Mouse (Mus musculus) spleen, adult 18-20 months (tissue): ENCODE data around the gene Myo5c.

ENCODE experiments used
- DNase-seq, 2 experiments: peaks; one replicate each; pipeline ENCODE4 v3.0.0; 2022; ENCODE audit warnings: mixed read lengths in 2 of 2

The Myo5c gene

DNA sequence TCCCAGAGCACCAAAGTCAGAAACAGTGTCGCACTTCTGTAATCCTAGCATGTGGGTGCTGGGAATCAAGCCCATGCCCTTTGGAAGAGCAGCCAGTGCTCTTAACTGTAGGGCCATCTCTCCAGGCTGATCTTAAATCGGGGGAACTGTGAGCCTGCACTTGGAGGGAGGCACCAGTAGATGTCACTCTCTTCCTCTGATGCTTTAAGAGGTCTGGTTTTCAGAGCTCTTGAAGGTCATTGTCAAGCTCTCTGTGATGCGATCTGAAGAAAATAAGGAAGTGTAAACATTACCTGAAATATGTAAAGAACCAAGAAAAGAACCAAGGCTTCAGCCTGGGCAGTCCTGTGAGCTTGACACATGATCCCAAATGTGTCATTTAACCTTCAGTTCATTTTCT is 51.0 kb downstream of the Myo5c start:
- DNase-seq, result peak in 1 of 2 experiments; percentile 45

GRCm38 (mm10) chr9:75283636-75284035 is 51.8 kb downstream of the Myo5c start:
- DNase-seq, result no peak

- no peak for DNase-seq
These were observed 53.5 kb downstream of the Myo5c start for GRCm38 (mm10) chr9:75285363-75285762.

DNA sequence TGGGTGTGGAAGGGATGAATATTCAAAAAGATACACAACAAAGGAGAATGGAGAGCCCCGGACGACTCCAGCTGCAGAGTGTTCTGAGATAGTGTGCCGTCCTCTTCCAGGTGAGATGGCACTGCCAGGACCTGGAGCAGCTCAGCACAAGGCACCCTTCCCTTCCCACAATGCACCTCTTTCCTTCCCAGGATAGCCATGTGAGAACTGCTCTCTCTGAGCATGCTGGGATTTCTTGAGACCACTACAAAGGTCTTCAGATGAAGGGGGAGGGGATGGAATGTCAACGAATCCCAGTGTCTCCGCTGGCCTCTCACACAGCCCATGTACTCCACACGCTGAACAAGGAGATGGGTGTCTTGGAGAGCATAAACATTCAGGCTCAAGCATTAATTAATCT is 55.8 kb downstream of the Myo5c start:
- DNase-seq, result no peak

GRCm38 (mm10) chr9:75289545-75289944 is 57.7 kb downstream of the Myo5c start:
- DNase-seq, result no peak

GRCm38 (mm10) chr9:75299342-75299741 is 67.5 kb downstream of the Myo5c start:
- no peak for DNase-seq

DNA sequence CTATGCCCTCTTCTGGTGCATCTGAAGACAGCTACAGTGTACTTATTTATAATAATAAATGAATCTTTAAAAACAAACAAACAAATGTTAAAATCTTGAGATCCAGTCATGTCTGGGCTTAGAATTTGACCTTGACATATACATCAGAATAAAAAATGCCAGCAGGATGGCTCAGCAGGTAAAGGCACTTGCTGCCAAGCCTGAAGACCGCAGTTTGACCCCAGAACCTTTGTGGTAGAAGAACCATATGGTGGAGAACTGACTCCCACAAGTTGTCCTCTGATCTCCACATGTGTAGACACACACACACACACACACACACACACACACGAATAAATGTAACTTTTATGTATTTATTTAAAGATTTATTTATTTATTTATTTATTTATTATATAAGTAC is 71.2 kb downstream of the Myo5c start:
- DNase-seq, result no peak

DNA sequence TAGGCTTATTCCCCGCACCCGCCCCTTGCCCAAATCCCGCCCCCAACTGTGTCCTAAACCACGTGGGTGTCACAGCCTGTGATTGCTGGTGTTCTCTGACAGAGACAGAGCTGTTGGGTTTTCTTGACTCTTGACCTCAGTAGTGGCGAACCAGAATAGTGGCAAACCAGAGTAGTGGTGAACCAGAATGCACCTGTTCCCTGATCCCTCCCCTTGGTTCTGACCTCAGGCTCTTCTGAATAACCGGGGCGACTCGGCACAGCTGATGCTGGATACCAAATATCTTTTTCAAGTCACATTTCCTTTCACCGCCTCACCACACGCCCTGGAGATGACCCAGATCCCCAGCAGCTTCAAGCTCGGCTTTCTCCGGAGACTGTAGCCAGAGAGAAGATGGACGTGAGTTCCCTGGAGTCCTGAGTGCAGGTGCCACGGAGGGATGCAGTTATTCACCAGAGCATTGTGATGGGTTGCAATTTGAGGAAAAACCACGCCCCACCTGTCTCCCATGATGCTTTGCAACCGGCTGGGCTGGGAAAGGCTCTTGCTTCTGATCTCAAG is 72.0 kb downstream of the Myo5c start:
- DNase-seq, result no peak

GRCm38 (mm10) chr9:75304286-75304685 is 72.5 kb downstream of the Myo5c start:
- DNase-seq, result no peak

GRCm38 (mm10) chr9:75306126-75306898 is 74.5 kb downstream of the Myo5c start, which contains the start of gene Gnb5:
Gene Gnb5 (plus strand): TSS chr9:75306288.
- DNase-seq, result no peak

- DNase-seq, result no peak
These were observed 75.2 kb downstream of the Myo5c start for GRCm38 (mm10) chr9:75307015-75307414.

DNA sequence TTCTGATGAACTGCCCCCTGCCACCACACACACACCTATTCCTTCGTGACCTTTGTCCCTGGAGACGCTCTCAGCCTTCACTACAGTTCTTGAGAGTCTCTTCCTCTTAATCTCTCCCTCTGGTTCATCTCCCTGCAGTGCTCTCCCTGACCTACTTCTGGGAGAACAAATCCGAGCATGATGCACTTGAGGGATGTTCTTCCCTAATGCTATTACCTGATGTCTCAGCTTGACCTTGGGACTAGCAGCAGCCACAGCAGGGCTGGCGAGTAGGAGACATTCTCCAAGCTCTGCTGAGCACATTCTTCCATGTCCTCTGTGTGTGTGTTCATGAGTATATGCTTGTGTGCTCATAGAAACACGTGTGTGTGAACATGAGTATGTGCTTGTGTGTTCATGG is 76.8 kb downstream of the Myo5c start:
- no peak for DNase-seq

DNA sequence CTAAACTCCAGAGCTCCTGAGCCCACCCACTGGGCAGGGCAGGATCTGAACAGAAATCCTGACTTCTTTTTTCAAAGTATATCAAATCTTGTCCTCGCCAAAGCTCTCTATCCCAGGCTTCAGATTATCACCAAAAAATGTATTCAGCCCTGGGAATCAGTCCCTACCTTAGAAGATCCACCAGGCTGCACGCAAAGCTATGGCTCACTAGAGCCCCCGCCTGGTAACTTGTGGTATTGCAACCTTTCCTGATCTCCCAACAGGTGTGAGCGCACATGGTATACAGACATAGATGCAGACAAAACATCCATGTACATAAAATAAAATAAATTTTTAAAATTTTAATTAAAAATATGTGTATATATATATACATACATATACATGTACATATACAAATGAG is 80.2 kb downstream of the Myo5c start:
- DNase-seq, result peak; percentile 20 to 77

DNA sequence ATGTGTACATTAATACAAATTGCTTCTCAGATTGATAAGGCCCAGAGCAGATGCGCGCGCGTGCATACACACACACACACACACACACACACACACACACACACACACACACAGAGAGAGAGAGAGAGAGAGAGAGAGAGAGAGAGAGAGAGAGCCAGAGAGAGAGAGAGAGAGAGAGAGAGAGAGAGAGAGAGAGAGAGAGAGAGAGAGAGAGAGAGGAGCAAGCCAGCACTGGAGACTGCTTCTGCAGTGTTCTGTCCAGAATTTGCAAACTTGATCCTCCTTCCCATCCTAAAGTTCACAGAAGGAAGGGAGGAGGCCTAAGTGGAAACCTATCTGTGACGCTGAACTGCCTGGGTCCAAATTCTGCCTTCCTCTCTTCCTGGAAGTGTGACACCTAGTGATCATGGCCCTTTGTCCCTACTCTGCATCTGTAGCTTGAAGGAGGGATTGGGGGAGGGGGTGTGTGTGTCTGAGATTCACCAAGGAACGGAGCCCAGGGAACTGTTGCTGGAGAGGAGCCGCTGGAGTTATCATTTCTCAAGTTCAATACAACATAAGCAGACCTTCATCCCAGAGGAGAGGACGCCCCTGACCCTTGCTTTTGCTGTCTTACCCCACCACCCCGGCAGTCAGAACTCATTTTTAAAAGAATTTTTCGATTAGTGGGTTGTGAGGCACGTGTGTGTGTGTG is 81.5 kb downstream of the Myo5c start:
- DNase-seq, result no peak

- DNase-seq, result peak; percentile 47 to 74
These were observed 82.2 kb downstream of the Myo5c start for GRCm38 (mm10) chr9:75313832-75314516.

DNA sequence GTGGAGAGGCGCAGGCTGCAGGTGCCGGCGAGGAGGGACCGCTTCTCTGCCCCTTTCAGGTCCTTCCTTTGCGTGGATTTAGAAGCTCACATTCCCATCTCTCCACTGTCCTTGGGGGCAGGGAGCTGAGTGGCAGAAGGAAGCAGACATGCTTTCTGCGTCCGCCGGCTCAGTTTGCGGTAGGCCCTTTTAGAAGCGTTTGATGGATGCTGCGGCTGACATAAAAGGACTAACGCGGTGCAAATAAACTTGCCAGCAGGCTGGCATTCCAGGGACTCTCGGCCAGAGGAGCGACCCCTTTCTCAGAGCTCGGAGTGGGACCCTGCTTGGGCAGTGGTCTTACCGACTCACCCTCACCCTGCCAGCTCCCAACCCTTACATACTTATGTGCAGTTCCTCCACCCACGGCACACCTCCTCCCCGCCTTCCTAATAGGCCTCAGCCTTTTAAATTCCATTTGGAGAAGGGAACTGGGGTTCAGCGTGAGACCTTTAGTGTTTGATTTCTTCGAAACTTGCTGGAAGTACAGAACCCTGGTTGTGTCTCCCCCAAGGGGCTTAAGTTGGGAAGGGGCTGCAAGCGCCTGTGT is 82.8 kb downstream of the Myo5c start:
- DNase-seq, result no peak

GRCm38 (mm10) chr9:75315238-75315637 is 83.4 kb downstream of the Myo5c start:
- DNase-seq, result no peak

DNA sequence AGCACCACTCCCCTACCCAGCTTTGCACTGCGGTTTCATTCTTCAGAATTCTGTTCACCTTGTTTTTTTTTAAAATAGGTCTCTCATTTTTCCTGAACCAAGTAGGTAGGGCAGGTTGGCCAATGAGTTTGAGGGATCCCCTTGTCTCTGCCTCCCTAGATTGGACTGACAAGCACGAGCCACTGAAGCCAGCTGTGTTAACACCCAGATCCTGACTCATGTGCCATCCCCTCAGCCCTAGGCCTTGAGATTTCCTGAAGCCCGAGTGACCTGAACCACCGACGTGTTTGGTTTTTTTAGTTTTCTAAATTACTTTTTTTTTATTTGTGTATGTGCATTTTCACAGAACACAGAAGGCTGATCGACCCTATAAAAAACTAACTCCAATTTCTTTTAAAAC is 85.0 kb downstream of the Myo5c start:
- no peak for DNase-seq

GRCm38 (mm10) chr9:75318196-75318595 is 86.4 kb downstream of the Myo5c start:
- no peak for DNase-seq

DNA sequence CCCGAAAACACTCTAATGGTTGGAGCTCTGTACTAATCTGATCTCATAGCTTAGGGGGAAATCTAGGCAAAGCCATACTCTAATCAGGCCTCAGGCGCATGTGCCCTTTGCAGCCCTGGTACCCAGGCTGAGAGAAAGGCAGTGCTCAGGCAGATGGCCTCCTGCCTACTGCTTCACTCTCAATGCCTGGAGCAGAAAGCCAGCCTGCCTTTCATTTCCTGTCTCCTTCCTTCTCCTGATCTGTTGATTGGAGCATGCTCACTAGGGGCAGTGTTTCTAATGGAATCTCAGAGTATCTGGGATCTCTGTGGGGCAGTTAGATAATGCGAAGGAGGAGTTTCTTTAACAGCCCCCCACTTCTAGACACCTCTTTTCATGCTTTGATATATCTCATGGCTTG is 87.5 kb downstream of the Myo5c start:
- DNase-seq, result no peak

- no peak for DNase-seq
These were observed 90.5 kb downstream of the Myo5c start for GRCm38 (mm10) chr9:75322099-75322885.

- DNase-seq, result no peak
These were observed 96.2 kb downstream of the Myo5c start for GRCm38 (mm10) chr9:75328047-75328446.
